Mouse (Mus musculus): ENCODE data around the gene Chchd6. TPM values are rescaled to one million over a fixed set of nuclear protein-coding genes. Genes with fewer than 3 reads are reported as not detected.

The Chchd6 gene
- total RNA-seq (2021) = 10 to 100 TPM; 84.9 to 88.1 TPM

DNA sequence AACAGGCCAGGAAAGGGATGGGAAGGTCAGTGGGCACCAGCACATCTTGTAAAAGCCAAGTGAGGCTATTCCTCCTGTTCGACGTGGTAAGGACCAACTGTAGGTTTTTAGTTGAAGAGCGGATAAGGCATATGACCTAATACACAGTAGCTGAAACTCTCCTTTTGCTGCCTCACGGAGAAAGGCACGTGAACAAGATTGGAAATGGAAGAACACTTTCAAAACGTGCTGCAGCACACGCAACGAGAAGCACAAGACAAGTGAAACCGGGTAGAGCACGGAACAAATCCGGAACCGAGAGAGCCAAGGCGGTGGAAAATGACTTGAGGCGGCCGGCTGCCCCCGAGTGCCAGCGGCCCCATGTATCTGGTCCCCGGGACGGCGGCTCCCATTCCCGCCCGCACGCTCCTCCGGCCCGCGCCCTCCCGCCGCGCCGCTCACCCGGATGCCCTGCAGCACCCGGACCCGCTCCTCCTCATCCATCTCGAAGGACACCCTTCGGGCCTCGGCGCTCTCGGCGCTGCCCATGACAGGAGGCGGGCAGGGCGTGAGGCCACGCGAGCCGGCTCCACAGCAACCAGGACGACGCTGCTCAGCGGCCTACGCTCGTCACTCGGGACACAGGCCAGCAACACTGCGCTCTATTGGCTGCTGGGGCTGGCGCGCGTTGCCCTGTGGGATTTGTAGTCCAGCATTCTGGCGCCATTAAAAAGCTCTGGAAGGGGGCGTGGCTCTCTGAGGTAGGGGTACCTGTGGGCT lies at the start of gene Chchd6:
Gene Chchd6 (minus strand): TSS at position 635 of the 759 bp plus-strand sequence.
- intact Hi-C loops (cut with DNase I) = no loop called here
- DNase-seq = peak; percentile 97

DNA sequence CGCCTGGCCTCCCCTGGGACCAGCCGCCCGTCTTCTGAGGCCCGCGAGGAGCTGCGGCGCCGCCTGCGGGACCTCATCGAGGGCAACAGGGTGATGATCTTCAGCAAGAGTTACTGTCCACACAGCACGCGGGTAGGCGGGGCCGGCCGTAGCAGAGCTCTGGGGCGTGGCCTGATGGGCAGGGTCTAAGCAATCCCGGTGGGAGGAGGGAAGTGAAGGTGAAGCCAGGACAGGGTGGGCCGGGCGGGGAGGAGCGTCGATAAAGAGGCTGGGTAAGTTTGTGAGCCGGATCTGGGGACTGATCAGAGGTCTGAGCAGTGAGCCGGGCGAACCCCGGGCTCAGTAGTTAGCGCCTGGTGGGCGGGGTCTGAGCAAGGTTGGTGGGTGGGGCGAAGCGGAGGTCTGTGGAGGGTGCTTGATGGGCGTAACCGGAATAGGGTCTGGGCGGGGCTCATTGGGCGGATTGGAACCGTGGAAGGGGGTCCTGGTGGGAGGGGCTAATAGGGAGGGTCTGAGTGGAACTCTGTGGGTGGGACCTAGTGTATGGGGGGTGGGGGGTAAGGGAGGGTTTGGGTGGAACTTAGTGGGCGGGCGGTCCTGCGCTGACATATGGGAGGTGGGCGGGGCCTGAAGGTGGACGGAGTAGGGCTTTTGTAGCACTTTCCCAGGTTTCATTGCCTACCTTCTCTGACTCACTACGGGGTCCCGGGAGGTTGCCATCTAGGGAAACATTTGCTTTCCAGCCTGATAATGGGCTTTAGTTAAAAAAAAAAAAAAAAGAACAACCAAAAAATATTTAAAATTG lies 49.0 kb upstream of the Chchd6 start:
- DNase-seq = peak; percentile 89
- intact Hi-C loops (cut with DNase I) = no loop called here

DNA sequence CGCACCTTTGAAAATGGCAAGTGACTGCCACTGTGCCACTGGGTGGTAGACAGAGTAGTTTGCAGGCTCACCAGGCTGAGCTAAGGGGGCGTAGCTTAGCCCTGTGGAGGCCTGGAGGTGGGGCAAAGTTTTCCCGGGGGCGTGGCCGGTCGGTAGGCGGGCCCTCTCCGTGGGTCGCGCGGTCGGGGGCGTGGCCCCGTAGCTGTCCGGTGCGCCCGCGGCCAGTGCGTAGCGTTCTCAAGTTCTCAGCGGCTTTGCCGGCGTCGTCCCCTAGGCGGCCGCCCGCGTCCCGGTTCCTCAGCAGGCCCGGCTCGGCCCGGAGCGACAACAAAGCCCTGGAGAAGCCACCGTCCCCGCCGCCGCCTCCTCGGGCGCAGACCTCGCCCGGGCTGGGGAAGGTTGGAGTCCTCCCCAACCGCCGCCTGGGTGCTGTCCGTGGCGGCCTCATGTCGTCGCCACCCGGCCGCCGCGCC lies 48.4 kb upstream of the Chchd6 start, which contains the start of gene Txnrd3:
Gene Txnrd3 (plus strand): TSS at position 191 of the 473 bp plus-strand sequence.
- intact Hi-C loops (cut with DNase I) = no loop called here
- peak; percentile 89 for DNase-seq

DNA sequence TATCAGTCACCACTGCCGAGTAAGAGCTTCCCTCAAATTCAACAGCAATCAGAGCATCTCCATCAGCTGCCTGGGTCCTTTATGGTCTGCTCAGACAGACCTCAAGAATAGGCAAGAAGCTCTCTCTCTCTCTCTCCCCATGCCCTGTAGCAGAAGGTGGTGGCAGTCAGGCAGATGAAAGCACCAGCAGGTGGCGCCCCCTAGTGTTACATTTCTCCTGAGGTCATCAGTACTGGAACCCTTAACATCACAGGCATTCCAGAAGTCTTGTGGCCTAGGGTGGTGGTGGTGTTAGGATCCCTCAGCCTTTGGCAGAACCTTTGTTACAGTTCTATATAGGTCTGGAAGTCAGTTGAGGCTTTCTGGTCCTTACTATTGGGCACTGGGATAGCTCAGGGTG lies 43.6 kb upstream of the Chchd6 start:
- DNase-seq = peak; percentile 43
- intact Hi-C loops (cut with DNase I) = no loop called here

DNA sequence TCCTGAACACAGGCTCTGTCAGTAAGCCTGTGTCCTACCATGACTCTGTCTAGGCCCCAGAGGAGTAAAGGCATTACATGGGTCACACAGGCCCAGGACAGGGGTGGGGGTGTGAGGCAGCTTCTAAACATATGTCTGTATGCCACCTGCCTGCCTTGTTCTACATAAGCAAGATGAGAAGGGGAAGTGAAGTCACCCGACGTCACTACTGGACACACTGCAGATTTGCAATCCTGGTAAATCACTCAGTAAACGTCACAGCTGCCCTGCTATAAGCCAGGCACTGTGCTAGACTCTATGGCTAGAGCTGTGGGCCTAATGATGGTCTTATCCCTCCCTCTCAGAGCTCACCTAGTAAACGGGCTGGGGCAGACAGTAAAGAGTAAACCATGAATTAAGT lies 42.5 kb upstream of the Chchd6 start:
- no peak for DNase-seq
- intact Hi-C loops (cut with DNase I) = no loop called here

DNA sequence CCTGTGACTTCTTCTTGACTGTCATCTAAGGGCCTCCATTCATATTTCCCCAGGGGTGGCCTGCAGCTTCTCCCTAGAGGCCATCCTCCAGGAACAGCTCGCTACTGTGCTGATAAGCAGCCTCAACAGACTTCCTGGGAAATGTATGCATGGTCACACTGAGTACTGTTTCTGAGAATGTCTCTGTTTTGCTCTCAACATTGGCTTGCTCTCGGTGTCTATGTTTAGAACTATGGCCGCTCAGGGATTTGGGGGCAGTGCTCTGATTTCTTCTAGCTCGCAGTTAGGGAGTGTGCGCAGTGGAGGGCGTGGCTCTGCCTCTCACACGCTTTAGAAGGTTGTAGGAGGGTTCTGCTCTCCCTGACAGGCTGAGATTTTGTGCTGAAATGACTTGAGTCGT lies 38.9 kb upstream of the Chchd6 start:
- DNase-seq = no peak
- intact Hi-C loops (cut with DNase I) = loop anchor here (5.0 kb wide), 1 partner anchor 77 kb away; no protein-coding TSS in a partner anchor

DNA sequence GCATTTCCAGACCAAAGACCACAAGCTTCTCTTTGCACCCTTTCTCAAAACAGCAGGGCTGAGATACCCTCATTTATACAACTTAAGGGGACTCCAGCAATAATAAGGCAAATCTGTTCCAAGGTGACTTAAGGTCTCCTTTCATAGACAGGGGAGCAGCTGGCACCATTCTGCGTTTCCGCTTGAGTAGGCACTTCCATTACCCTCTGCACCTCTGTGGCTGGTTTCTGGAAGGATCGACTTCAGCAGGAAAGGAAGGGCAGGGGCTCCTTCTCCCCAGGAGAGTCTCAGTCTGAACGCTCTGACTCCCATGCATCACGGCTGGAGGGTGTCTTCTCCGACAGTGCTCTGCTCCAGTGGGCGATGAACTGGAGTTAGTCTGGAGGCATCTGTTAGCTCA lies 37.7 kb upstream of the Chchd6 start:
- intact Hi-C loops (cut with DNase I) = loop anchor here (5.0 kb wide), 1 partner anchor 76 kb away; no protein-coding TSS in a partner anchor
- DNase-seq = no peak

DNA sequence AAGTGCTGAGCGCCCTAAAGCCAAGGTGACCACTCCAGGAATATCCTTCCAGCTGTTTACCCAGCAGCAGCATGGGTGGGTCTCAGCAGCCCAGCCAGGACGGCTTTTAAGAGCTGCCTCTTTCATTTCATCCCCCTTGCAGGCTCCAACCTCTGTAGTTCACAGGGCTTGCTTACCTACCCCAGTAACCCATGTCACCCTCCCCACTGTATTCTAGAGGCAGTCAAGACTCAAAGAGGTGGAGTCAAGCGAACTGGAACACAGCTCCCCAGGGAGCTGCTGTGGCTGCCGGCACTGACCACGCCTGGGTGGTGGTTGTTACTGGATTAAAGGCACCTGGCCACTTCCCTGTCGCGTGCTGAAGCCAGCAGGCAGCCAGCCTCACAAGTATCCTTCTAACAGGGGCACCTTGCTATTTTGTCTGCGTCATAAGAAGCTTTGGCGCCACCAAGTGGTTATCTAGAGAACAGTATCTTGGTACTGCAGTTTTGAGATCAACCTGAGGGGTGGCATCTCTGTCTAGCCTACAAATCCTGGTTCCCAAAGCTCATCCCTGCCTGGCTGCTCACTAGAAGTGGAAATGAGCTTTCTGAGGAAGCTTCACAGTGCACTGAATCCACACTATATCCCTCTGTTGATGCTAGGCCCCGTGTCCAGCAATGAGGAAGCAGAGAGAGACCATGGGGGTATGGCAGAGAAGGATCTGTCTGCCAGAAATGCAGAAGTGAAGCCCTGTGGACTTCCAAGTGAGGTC lies 36.5 kb upstream of the Chchd6 start:
- intact Hi-C loops (cut with DNase I) = loop anchor here (5.0 kb wide), 1 partner anchor 75 kb away; no protein-coding TSS in a partner anchor
- DNase-seq = peak; percentile 83

DNA sequence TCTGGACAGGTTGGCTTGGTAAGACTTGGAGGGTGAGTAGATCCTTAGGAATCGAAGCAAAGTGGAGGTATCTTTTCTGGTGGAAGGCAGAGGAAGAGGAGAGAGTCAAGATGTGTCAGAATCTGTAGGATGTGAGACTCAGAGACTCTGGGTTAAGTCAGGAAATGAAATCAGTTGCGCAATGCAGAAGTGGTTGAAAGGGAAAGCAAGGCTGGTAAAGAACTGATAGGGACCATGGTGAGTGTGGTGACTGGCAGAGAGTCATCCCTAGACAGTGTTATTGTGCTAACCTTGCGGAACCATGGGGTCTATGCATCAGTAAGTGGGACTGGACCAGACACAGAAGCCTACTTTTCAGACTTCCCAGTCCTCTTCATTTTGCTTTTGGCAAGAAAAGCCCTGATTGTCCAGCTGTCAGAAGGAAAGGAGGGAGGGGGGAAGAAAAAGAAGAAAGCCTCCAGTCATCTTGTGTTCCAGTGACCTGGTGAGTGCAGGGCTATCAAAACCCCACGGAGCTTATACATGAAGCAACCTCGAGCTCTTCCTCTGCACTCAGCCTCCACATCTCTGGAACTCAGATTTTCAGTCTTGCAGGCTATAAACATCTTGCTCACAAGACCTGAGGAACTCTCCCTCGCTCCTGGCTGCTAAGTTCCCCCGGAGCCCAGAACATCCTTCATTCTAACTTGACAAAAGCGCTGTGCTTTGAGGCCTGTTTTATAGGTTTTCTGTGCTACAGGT lies 32.8 kb upstream of the Chchd6 start:
- intact Hi-C loops (cut with DNase I) = loop anchor here (5.0 kb wide), 2 partner anchors 266 to 701 kb away; partner anchors contain the start of gene Plxna1
- no peak for DNase-seq

DNA sequence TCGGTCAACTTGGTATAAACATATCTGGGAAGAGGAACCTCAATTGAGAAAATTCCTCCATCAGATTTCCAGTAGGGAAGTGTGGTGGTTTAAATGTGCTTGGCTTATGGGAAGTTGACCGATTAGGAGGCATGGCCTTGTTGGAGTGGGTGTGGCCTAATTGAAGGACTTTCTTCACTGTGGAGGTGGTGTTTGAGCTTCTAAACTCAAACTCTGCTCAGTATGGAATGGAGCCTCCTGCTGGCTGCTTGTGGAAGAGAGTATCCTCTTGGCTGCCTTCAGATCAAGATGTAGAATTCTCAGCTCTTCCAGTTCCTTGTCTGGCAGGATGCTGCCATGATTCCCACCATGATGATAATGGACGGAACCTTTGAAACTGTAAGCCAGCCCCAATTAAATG lies 27.2 kb upstream of the Chchd6 start:
- no peak for DNase-seq
- intact Hi-C loops (cut with DNase I) = no loop called here

DNA sequence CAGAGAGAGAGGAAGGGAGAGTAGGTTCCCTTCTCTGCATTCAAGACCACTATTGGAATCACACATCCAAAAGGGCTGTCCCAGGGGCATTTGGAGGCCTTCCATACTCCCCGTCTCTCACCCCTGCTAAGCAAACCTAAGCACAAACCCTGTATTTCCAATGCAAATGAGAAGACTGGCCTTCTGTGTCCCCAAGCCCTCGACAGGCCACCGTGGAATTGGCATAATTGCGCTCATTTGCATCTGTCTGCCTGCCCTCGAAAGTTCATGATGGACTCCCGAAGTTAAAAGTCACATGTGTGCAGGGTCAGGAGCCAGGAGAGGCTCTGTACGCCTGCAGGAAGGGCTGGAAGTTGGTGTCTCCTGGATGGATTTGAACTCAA lies 19.9 kb upstream of the Chchd6 start:
- intact Hi-C loops (cut with DNase I) = no loop called here

DNA sequence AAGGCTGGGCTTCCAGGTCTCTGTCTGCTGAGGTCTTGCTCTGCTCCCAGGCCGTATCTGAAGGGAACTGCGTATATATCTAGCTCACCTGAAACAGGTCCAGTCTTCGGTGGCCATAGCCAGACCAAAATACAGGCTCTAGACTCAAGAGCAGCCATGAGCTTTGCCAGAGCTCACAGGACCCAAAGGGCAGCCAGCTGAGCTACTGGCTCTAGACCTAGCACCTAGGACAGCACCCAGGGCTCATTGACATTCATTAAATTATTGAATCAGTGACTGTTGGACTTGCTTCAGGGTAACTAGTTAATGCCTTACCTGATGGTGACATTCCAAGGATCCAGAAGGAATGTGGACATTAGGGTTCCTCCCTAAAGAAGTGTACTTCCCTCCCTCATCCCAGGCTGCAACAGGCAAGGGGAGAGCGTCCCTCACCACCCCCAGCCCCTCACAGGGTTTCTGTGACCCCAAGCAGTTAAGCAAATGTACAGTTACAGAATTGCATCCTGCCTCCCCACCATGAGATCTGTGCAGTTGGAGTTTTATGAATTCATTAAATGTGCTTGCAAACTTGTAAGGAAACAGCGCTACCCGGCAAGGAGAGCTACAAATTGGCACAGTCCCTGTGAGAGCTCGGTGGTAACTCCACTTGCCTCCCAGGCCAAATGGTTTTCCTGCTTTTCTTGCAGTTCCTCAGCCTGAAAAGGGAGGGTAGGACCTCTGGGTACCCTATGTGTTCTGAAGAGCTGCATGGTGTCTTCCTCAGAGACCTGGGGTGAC lies 19.3 kb upstream of the Chchd6 start:
- DNase-seq = no peak
- intact Hi-C loops (cut with DNase I) = no loop called here

More for the DNA sequence above, 19.9 kb upstream of the Chchd6 start:
- DNase-seq = no peak

DNA sequence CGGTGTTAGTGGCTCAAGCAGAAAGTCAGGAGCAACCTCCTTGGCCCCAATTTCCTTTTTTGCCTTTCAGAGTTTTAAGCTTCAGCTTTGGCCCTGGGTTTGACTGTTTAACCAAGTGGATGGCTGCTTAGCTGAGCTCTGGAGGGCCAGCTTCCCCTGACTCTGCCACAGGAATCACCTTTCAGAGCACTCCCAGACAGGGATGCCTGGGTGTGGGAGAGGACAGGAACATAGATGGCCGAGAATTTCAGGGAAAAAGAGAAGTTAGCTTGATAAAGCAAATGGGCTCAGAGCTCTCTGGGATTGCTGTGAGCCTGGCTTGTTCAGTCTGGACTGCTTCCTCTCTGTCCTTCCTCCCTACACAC lies 18.6 kb upstream of the Chchd6 start:
- no peak for DNase-seq
- intact Hi-C loops (cut with DNase I) = no loop called here

DNA sequence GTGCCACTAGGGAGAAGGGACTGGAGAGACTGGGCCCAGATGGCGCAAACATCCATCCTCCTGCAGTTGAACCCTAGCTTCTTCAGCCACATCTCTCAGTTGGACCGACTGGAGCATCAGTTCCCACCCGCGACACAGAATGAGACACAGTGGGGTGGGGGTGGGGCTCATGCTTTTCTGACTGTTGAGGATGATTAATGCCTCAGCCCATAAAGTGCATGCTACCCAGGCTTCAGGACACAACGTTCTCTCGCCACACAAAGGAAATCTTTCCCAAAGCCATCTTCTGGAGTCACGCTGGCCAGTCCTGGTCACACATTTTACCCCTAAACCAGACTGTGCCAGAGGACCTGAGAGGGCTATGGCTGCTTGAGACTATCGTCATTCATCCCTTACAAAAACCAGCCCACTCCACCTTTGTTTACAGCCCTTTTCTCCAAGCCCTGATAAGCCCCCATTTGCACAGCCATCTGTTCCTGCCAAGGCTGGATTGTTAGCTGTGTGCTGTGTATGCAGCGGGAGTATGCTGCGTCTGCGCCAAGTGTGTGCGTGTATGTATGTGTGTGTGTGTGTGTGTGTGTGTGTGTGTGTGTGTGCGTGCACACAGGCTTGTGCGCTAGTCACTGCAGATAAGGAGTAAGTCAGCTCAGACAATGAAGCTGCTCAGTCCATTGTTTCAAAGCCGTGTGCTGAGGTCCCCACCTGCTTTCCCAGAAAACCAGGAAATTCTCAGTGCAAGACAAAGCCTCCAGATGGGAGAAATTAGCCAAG lies 18.1 kb upstream of the Chchd6 start:
- intact Hi-C loops (cut with DNase I) = no loop called here

DNA sequence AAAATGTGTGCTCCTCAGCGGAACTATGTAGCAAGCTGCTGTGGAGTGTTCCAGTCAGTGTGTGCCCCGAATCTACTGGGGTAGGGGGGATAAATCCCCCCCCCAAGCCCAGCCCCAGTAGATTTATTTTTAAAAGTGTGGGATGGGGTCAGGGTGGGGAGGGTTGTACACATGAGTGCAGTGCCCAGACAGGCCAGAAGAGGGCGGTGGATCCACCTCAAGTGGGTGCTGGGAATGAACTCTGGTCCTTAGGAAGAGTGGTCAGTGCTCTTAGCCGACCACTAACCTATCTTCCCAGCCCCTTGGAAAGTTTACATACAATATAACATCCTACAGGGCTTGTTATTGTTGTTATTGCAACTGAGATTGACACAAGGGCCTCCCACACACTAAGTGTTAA lies 12.5 kb upstream of the Chchd6 start:
- DNase-seq = no peak
- intact Hi-C loops (cut with DNase I) = no loop called here

More for the DNA sequence above, 18.1 kb upstream of the Chchd6 start:
- peak; percentile 71 for DNase-seq

DNA sequence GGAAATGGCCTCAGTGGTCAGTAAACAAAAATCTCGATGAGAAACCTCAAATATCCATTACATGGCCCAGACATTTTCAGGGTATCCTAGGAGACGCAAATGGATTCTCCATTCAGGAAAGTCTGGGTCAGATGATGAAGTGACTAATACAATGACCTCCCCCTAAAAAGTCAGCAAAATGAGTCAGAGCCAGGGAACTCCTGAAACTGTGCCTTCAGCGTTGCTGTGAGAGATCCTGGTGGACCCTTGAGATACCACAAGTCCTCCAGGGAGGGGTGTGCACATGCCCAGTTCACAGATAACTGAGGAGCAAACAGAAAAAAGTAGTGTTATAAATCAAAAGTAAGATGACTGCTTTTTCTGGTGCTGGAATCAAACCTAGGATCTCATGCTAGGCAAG lies 10.6 kb upstream of the Chchd6 start:
- DNase-seq = no peak
- intact Hi-C loops (cut with DNase I) = no loop called here

DNA sequence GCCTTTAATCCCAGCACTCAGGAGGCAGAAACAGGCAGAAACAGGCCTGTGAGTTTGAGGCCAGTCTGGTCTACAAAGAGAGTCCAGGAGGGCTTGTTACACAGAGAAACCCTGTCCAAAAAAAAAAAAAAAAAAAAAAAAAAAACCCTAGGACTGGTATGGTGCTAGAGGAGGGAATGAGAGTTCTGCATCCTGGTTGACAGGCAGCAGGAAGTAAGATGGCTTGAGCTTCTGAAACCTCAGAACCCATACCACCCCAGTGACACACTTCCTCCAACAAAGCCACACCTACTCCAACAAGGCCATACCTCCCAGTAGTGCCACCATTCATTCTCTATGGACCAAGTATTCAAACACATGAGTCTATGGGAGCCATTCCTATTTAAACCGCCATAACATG lies 1.1 kb upstream of the Chchd6 start:
- intact Hi-C loops (cut with DNase I) = no loop called here

DNA sequence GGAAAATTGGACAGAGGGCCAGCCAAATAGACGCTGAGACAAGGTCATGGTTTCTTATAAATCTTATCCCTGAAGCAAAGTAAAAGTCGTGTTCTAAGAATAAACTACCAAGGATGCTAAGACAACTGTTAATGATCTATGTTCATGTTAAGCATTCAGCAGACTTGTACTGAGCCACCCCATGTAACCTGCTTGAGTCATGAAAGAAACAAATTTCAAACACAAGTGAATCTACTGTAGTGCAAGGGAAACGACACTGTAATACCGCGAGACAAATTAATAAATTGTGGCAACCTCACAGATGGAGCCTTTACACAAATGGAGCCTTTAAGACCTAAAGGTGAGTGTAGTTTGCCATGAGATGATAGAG lies 310 bp upstream of the Chchd6 start:
- intact Hi-C loops (cut with DNase I) = no loop called here
- no peak for DNase-seq

More for the DNA sequence above, 1.1 kb upstream of the Chchd6 start:
- no peak for DNase-seq

DNA sequence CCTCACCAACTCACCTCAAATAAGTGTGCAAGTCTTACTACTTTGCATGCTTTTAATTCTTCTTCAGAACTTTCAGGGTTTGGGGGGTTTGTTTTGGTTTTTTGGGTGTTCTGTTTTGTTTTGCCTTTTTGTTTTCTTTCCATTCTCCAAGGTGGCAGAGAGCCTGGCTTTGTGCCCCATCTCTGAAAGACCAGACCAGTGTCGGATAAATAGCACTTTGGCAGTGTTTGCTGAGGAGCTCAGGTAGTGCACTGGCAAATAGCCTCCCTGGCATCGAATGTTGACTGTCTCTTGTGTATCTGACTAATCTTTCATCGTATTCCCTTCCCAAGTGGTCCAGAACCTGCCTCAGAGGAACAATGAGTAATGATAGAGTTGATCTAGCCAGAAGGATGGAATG lies 3.4 kb downstream of the Chchd6 start:
- DNase-seq = peak; percentile 17
- intact Hi-C loops (cut with DNase I) = no loop called here

Data from left cerebral cortex, postnatal 4 days (tissue).